Mouse (Mus musculus) heart, embryonic 11.5 days (tissue): ENCODE measurements around the gene Rrp36. TPM values are rescaled to one million over a fixed set of nuclear protein-coding genes. Genes with fewer than 3 reads are reported as not detected.

ENCODE experiments used
- ATAC-seq: fragments of 200-750 bp; cut with Nextera tagmentation; replicated peaks from 2 replicates; pipeline ENCODE4 v1.8.0; 2017; ENCODE audit warnings: moderate library complexity; ENCODE audit not compliant: insufficient number of reproducible peaks, low FRiP score, low TSS enrichment
- H3K27ac ChIP-seq: fragments of 300-500 bp; sonication (generic); 2 replicates; pipeline ENCODE4 v1.5.1; 2014; ENCODE audit warnings: mild to moderate bottlenecking, low read depth, low read length
- H3K27me3 ChIP-seq: fragments of 300-500 bp; sonication (generic); 2 replicates; pipeline ENCODE4 v1.6.1; 2014; ENCODE audit warnings: mild to moderate bottlenecking, low read length, mixed read lengths; ENCODE audit not compliant: control insufficient read depth, insufficient read depth
- H3K36me3 ChIP-seq: fragments of 300-500 bp; sonication (generic); 2 replicates; pipeline ENCODE4 v1.6.1; 2014; ENCODE audit warnings: mild to moderate bottlenecking, low read length, moderate library complexity, mixed read lengths; ENCODE audit not compliant: control insufficient read depth, insufficient read depth
- H3K4me1 ChIP-seq: fragments of 300-500 bp; sonication (generic); 2 replicates; pipeline ENCODE4 v1.6.1; 2014; ENCODE audit warnings: low read length; ENCODE audit not compliant: control insufficient read depth, insufficient read depth
- H3K4me2 ChIP-seq: fragments of 300-500 bp; sonication (generic); 2 replicates; pipeline ENCODE4 v1.6.1; 2014; ENCODE audit warnings: mild to moderate bottlenecking, moderate library complexity
- H3K4me3 ChIP-seq: fragments of 300-500 bp; sonication (generic); 2 replicates; pipeline ENCODE4 v1.5.1; 2014; ENCODE audit warnings: low read depth, low read length
- H3K9ac ChIP-seq: fragments of 300-500 bp; sonication (generic); 2 replicates; pipeline ENCODE4 v1.6.1; 2014; ENCODE audit warnings: mild to moderate bottlenecking, low read depth, low read length, moderate library complexity
- H3K9me3 ChIP-seq: fragments of 300-500 bp; sonication (generic); replicated peaks from 2 replicates; pipeline ENCODE4 v1.6.1; 2016; ENCODE audit warnings: low read length; ENCODE audit not compliant: control insufficient read depth
- WGBS: fragments of 180-500 bp; shearing (Covaris S2); extraction: QIAGEN DNeasy Blood & Tissue Kit; methylation state at CpG from one replicate; pipeline ENCODE4 v1.1.7; 2014; ENCODE audit not compliant: insufficient replicate concordance; 5-methylcytosine and 5-hydroxymethylcytosine counted together
- polyA plus RNA-seq: library from polyadenylated mRNA; unstranded; fragments of >200 nt; fragmentation: Nextera tagmentation; extraction: Ambion mirVana; gene quantifications from 2 replicates; pipeline ENCODE4 v1.2.1, GENCODE M21; 2014

The Rrp36 gene
- polyA plus RNA-seq, 1 experiment from 2014 or later, result 37.0 TPM

- H3K9ac ChIP-seq, result peak overlapping the region; percentile 66
- no peak for ATAC-seq
- no peak overlapping the region for H3K4me3 ChIP-seq
- peaks cover 88% of the 10 kb centered on the region for H3K4me1 ChIP-seq
- no peaks in the 10 kb centered on the region for H3K27me3 ChIP-seq
- peak overlapping the region; percentile 53 for H3K4me2 ChIP-seq
- WGBS, result 22% methylated on average over 16 of the region's 16 CpGs
- no peaks in the 10 kb centered on the region for H3K9me3 ChIP-seq
- peak overlapping the region; percentile 96 for H3K27ac ChIP-seq
- no peaks in the 10 kb centered on the region for H3K36me3 ChIP-seq
These were observed 54.3 kb downstream of the Rrp36 start for GRCm38 (mm10) chr17:46619683-46620357.

GRCm38 (mm10) chr17:46618769-46619682 is 55.1 kb downstream of the Rrp36 start:
- peak overlapping the region; percentile 96 for H3K27ac ChIP-seq
- H3K4me2 ChIP-seq, result peak overlapping the region; percentile 53
- peak overlapping the region; percentile 66 for H3K9ac ChIP-seq
- WGBS, result 12% methylated on average over 27 of the region's 27 CpGs
- H3K4me1 ChIP-seq, result peaks cover 82% of the 10 kb centered on the region
- ATAC-seq, result no peak
- H3K4me3 ChIP-seq, result no peak overlapping the region
- H3K9me3 ChIP-seq, result no peaks in the 10 kb centered on the region
- no peaks in the 10 kb centered on the region for H3K36me3 ChIP-seq
- H3K27me3 ChIP-seq, result no peaks in the 10 kb centered on the region

- no peak for ATAC-seq
- Histone ChIP-seq H3K4me2 (peak overlapping the region; percentile 53), H3K4me3 (peak overlapping the region; percentile 4), H3K27me3 (no peaks in the 10 kb centered on the region), H3K9me3 (no peaks in the 10 kb centered on the region), H3K9ac (peak overlapping the region; percentile 66), H3K36me3 (no peaks in the 10 kb centered on the region), H3K27ac (peak overlapping the region; percentile 96), H3K4me1 (peaks cover 82% of the 10 kb centered on the region)
- 5% methylated on average over 6 of the region's 6 CpGs for WGBS
These were observed 55.8 kb downstream of the Rrp36 start for GRCm38 (mm10) chr17:46618394-46618768.

- peak overlapping the region; percentile 52 for H3K9ac ChIP-seq
- H3K9me3 ChIP-seq, result no peaks in the 10 kb centered on the region
- no peak for ATAC-seq
- H3K4me2 ChIP-seq, result peak overlapping the region; percentile 53
- peak overlapping the region; percentile 4; the same call in 1 of the 2 replicates for H3K4me3 ChIP-seq
- H3K36me3 ChIP-seq, result no peaks in the 10 kb centered on the region
- 50% methylated on average over 12 of the region's 12 CpGs for WGBS
- H3K27ac ChIP-seq, result peak overlapping the region; percentile 96
- no peaks in the 10 kb centered on the region for H3K27me3 ChIP-seq
- H3K4me1 ChIP-seq, result peaks cover 82% of the 10 kb centered on the region
These were observed 56.4 kb downstream of the Rrp36 start for GRCm38 (mm10) chr17:46617799-46618198.

Other genes with a start within 250 kb of the Rrp36 start
- gene Crip3, start 245.4 kb downstream of the Rrp36 start, polyA plus RNA-seq, result 0.39 and 0.97 TPM in 2 replicates
- 0.20 TPM in 1 of 2 replicates, not detected in the other for gene Slc22a7, start 235.9 kb downstream of the Rrp36 start, polyA plus RNA-seq
- gene Ttbk1, start 186.7 kb downstream of the Rrp36 start, polyA plus RNA-seq, result 0.04 and 0.07 TPM in 2 replicates
- 27.9 and 28.4 TPM in 2 replicates for gene Dnph1, start 177.6 kb downstream of the Rrp36 start, polyA plus RNA-seq
- gene Cul9, start 128.0 kb downstream of the Rrp36 start, polyA plus RNA-seq, result 2.5 and 4.4 TPM in 2 replicates
- 14.6 and 15.0 TPM in 2 replicates for gene Srf, start 118.2 kb downstream of the Rrp36 start, polyA plus RNA-seq
- gene Ptk7, start 44.8 kb downstream of the Rrp36 start, polyA plus RNA-seq, result 18.8 and 22.8 TPM in 2 replicates
- 16.5 and 18.0 TPM in 2 replicates for gene Klc4, start 28.3 kb downstream of the Rrp36 start, polyA plus RNA-seq
- gene Mrpl2, start 28.1 kb downstream of the Rrp36 start, polyA plus RNA-seq, result 110 and 119 TPM in 2 replicates
- gene Cul7, start 24.0 kb downstream of the Rrp36 start, polyA plus RNA-seq, result 33.6 and 36.2 TPM in 2 replicates
- gene Mea1, start 4.4 kb upstream of the Rrp36 start, polyA plus RNA-seq, result 142 and 154 TPM in 2 replicates
- 117 and 143 TPM in 2 replicates for gene Klhdc3, start 6.6 kb upstream of the Rrp36 start, polyA plus RNA-seq
- 52.5 and 63.6 TPM in 2 replicates for gene Ppp2r5d, start 30.8 kb upstream of the Rrp36 start, polyA plus RNA-seq
- 9.0 and 9.7 TPM in 2 replicates for gene Pex6, start 37.1 kb upstream of the Rrp36 start, polyA plus RNA-seq
- 0.61 and 1.0 TPM in 2 replicates for gene Gnmt, start 54.8 kb upstream of the Rrp36 start, polyA plus RNA-seq
- gene Cnpy3, start 77.9 kb upstream of the Rrp36 start, polyA plus RNA-seq, result 46.5 and 51.9 TPM in 2 replicates
- 0.24 and 0.34 TPM in 2 replicates for gene Ptcra, start 89.4 kb upstream of the Rrp36 start, polyA plus RNA-seq
- gene 2310039H08Rik, start 98.3 kb upstream of the Rrp36 start, polyA plus RNA-seq, result 43.9 and 45.3 TPM in 2 replicates
- 115 and 116 TPM in 2 replicates for gene Rpl7l1, start 108.3 kb upstream of the Rrp36 start, polyA plus RNA-seq
- gene Bicral, start 184.1 kb upstream of the Rrp36 start, polyA plus RNA-seq, result 4.1 and 4.9 TPM in 2 replicates
- 53.4 and 54.1 TPM in 2 replicates for gene Tbcc, start 216.3 kb upstream of the Rrp36 start, polyA plus RNA-seq
- gene Prph2, start 236.1 kb upstream of the Rrp36 start, polyA plus RNA-seq, result not detected in 2 replicates